Mouse (Mus musculus): ENCODE data around the gene 5330417H12Rik.

GRCm38 (mm10) chr7:107633201-107633600 is 8.2 kb upstream of the 5330417H12Rik start:
- no peak for TF ChIP-seq GATA1 (IDR thresholded peaks at IDR 0.05; ENCODE audit: borderline replicate concordance, low read length)
- no peak for TF ChIP-seq FLI1 (IDR thresholded peaks at IDR 0.05; ENCODE audit: low read length)

All from megakaryocyte, embryonic 14.5 days (primary cell).